In genomic region chr17:48029241-48029640, GRCm38 (mm10) we compare ENCODE assay signal across 12 mouse cellular contexts. TPM values are rescaled to one million over a fixed set of nuclear protein-coding genes. Genes with fewer than 3 reads are reported as not detected.
DNase-seq lines count a peak whose midpoint lies in the region; ATAC-seq and TF ChIP-seq lines count a peak whose summit lies in the region.
"Had no signal": no experiment of that assay in that cellular context is flagged by ENCODE, and none has a peak within 500 bp of the region (broad histone marks: within the 10 kb centered on the region; RNA-seq: fewer than 3 reads in every experiment).

No protein-coding gene starts in this region.

- no peaks in the 10 kb centered on the region for H3K9me3 ChIP-seq in heart, embryonic 15.5 days (replicated peaks)
- no peaks in the 10 kb centered on the region for H3K9me3 ChIP-seq in hindbrain, embryonic 15.5 days
- H3K9me3 ChIP-seq in stomach, embryonic 16.5 days (replicated peaks; ENCODE audit: control insufficient read depth, low read length), result no peaks in the 10 kb centered on the region
- H3K9me3 ChIP-seq: liver, embryonic 12.5 days had no signal

- no peak for TF ChIP-seq EP300 in heart, adult 2 months (IDR thresholded peaks at IDR 0.05; ENCODE audit: insufficient read depth, low read depth, low read length)

- intact Hi-C loops in heart, adult 2 months (cut with DNase I), result no loop called here

- H3K79me2 ChIP-seq in heart, adult 2 months (replicated peaks; ENCODE audit: control insufficient read depth, insufficient read depth, low read length), result no peaks in the 10 kb centered on the region

- 0 out of 2 replicates have a peak, but pooled peaks cover 4% of the 10 kb centered on the region for H3K27me3 ChIP-seq in heart, embryonic 15.5 days
- no peaks in the 10 kb centered on the region for H3K27me3 ChIP-seq in heart, adult 2 months (ENCODE audit: control insufficient read depth, insufficient read depth, low read length)
- peaks cover 24% of the 10 kb centered on the region for H3K27me3 ChIP-seq in hindbrain, embryonic 15.5 days
- no peaks in the 10 kb centered on the region; the same call in none of the 2 replicates for H3K27me3 ChIP-seq in stomach, embryonic 16.5 days (ENCODE audit: control insufficient read depth, insufficient read depth, low read length)

- H3K36me3 ChIP-seq in heart, embryonic 15.5 days, result no peaks in the 10 kb centered on the region
- H3K36me3 ChIP-seq in heart, adult 2 months (ENCODE audit: control insufficient read depth, insufficient read depth, low read length), result no peaks in the 10 kb centered on the region
- no peaks in the 10 kb centered on the region for H3K36me3 ChIP-seq in hindbrain, embryonic 15.5 days
- no peaks in the 10 kb centered on the region for H3K36me3 ChIP-seq in stomach, embryonic 16.5 days (ENCODE audit: control insufficient read depth, insufficient read depth, low read length)
- H3K36me3 ChIP-seq: liver, embryonic 12.5 days had no signal

- no peak for TF ChIP-seq CTCF in heart, adult 2 months (IDR thresholded peaks at IDR 0.05)
- no peak for TF ChIP-seq CTCF in layer of hippocampus, adult 2 months (conservative IDR thresholded peaks at IDR 0.05)

- no peak overlapping the region for H3K4me3 ChIP-seq in heart, embryonic 15.5 days
- H3K4me3 ChIP-seq in heart, adult 2 months, result no peak overlapping the region
- no peak overlapping the region for H3K4me3 ChIP-seq in hindbrain, embryonic 15.5 days
- no peak overlapping the region for H3K4me3 ChIP-seq in stomach, embryonic 16.5 days (replicated peaks; ENCODE audit: low read length)
- H3K4me3 ChIP-seq in layer of hippocampus, adult 2 months, result no peak overlapping the region
- H3K4me3 ChIP-seq: liver, embryonic 12.5 days had no signal

- 11% methylated on average over 12 of the region's 12 CpGs for WGBS in heart, embryonic 15.5 days
- WGBS in heart, adult 2 months, result 27% methylated on average over 12 of the region's 12 CpGs
- 9% methylated on average over 12 of the region's 12 CpGs for WGBS in hindbrain, embryonic 15.5 days
- WGBS in stomach, embryonic 16.5 days, result 11% methylated on average over 12 of the region's 12 CpGs

- H3K4me2 ChIP-seq in heart, embryonic 15.5 days, result peak overlapping the region; percentile 36; the same call in 1 of the 2 replicates
- H3K4me2 ChIP-seq in hindbrain, embryonic 15.5 days, result peak overlapping the region; percentile 21; the same call in 1 of the 2 replicates
- peak overlapping the region; percentile 14; the same call in 1 of the 2 replicates for H3K4me2 ChIP-seq in stomach, embryonic 16.5 days (ENCODE audit: low read depth, low read length)
- H3K4me2 ChIP-seq: liver, embryonic 12.5 days had no signal

- H3K4me1 ChIP-seq in heart, embryonic 15.5 days (replicated peaks), result peaks cover 59% of the 10 kb centered on the region
- no peaks in the 10 kb centered on the region for H3K4me1 ChIP-seq in heart, adult 2 months (ENCODE audit: control insufficient read depth, insufficient read depth, low read length)
- H3K4me1 ChIP-seq in hindbrain, embryonic 15.5 days (replicated peaks), result peaks cover 21% of the 10 kb centered on the region
- H3K4me1 ChIP-seq in stomach, embryonic 16.5 days (ENCODE audit: control insufficient read depth, insufficient read depth, low read length), result peaks cover 38% of the 10 kb centered on the region

- no peak for ATAC-seq in heart, embryonic 15.5 days (replicated peaks; ENCODE audit: insufficient number of reproducible peaks, insufficient read depth, low FRiP score, low read depth)
- ATAC-seq in hindbrain, embryonic 15.5 days (ENCODE audit: low FRiP score, low read depth), result no peak
- ATAC-seq in stomach, embryonic 16.5 days (ENCODE audit: insufficient read depth, low FRiP score), result no peak
- ATAC-seq: liver, embryonic 12.5 days had no signal

- H3K9ac ChIP-seq in heart, embryonic 15.5 days, result no peak overlapping the region
- no peak overlapping the region for H3K9ac ChIP-seq in heart, adult 2 months (ENCODE audit: low read depth, low read length)
- H3K9ac ChIP-seq in hindbrain, embryonic 15.5 days, result no peak overlapping the region
- no peak overlapping the region for H3K9ac ChIP-seq in stomach, embryonic 16.5 days (ENCODE audit: low read length)
- H3K9ac ChIP-seq: liver, embryonic 12.5 days had no signal

- no peak for TF ChIP-seq POLR2A in heart, adult 2 months (IDR thresholded peaks at IDR 0.05; ENCODE audit: insufficient read depth, low read depth, low read length)

- DNase-seq in heart, adult 2 months, result no peak
- DNase-seq in ovary, postnatal 36 days (ENCODE audit: low spot score), result peak; percentile 41
- no peak for DNase-seq in ovary, postnatal 10 days (ENCODE audit: low spot score)
- no peak for DNase-seq in gastrocnemius, postnatal 4 days (ENCODE audit: low spot score in 2 of 2)
- no peak for DNase-seq in layer of hippocampus, adult 2 months (ENCODE audit: low spot score in 2 of 2)
- DNase-seq: kidney, postnatal 25 days had no signal

- peak overlapping the region; percentile 46 for H3K27ac ChIP-seq in heart, embryonic 15.5 days
- H3K27ac ChIP-seq in heart, adult 2 months, result no peak overlapping the region
- H3K27ac ChIP-seq in hindbrain, embryonic 15.5 days (replicated peaks), result no peak overlapping the region
- peak overlapping the region; percentile 24; the same call in 1 of the 2 replicates for H3K27ac ChIP-seq in stomach, embryonic 16.5 days (ENCODE audit: low read length)
- no peak overlapping the region for H3K27ac ChIP-seq in layer of hippocampus, adult 2 months

RNA-seq across cellular contexts. Expression of gene 1700122O11Rik, which starts 8.9 kb away (rescaled TPM):
- not detected in 2 replicates for polyA plus RNA-seq in heart, embryonic 15.5 days (2015; fragmentation: Nextera tagmentation; extraction: Ambion mirVana)
- total RNA-seq in heart, adult 2 months (2021), result not detected
- not detected in 2 replicates for polyA plus RNA-seq in heart, adult 2 months (2012; rRNA removed)
- not detected in 2 replicates for polyA plus RNA-seq in hindbrain, embryonic 15.5 days (2015; fragmentation: Nextera tagmentation; extraction: Ambion mirVana)
- polyA plus RNA-seq in stomach, embryonic 16.5 days (2015; fragmentation: Nextera tagmentation; extraction: Ambion mirVana), result not detected in 2 replicates
- total RNA-seq in gastrocnemius, postnatal 4 days (2021), result not detected
- not detected for total RNA-seq in layer of hippocampus, adult 2 months (2021)
- total RNA-seq: neutrophil, adult 5-6 weeks had no signal
- polyA plus RNA-seq: frontal cortex, adult 2 months; liver, embryonic 12.5 days had no signal

RNA-seq across cellular contexts. Expression of gene 1700067P10Rik, which starts 59.9 kb away (rescaled TPM):
- polyA plus RNA-seq in heart, embryonic 15.5 days (2015; fragmentation: Nextera tagmentation; extraction: Ambion mirVana), result not detected in 2 replicates
- not detected for total RNA-seq in heart, adult 2 months (2021)
- not detected in 2 replicates for polyA plus RNA-seq in heart, adult 2 months (2012; rRNA removed)
- polyA plus RNA-seq in hindbrain, embryonic 15.5 days (2015; fragmentation: Nextera tagmentation; extraction: Ambion mirVana), result not detected in 2 replicates
- polyA plus RNA-seq in stomach, embryonic 16.5 days (2015; fragmentation: Nextera tagmentation; extraction: Ambion mirVana), result not detected in 2 replicates
- not detected for total RNA-seq in gastrocnemius, postnatal 4 days (2021)
- total RNA-seq in layer of hippocampus, adult 2 months (2021), result not detected
- total RNA-seq: neutrophil, adult 5-6 weeks had no signal
- polyA plus RNA-seq: liver, embryonic 12.5 days had no signal

Comparison
In these comparisons a context has a peak if more than half of its experiments do, and no peak if none do; other contexts are left out.
1. H3K27ac ChIP-seq: peak in heart, embryonic 15.5 days (single experiment) and stomach, embryonic 16.5 days (single experiment); none in heart, adult 2 months (single experiment), hindbrain, embryonic 15.5 days (single experiment) and layer of hippocampus, adult 2 months (single experiment).
2. Peak in every context shown above with its lines, with median percentiles within 50 percentile points of each other: H3K4me2 ChIP-seq.